Mouse (Mus musculus): ENCODE measurements around the gene Ggps1.

DNA sequence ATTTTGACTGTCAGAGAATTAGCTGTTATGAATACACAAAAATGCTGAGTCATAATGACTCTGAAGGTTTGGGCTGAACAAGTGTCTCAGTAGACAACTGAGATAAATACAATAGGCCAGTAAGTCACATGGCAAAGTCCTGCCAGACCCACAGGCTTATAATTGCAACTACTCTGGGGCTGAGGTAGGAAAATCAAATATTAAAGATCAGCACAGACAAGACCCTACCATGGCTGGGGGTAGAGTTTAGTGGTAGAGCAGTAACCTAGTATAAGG, 29.3 kb downstream of the Ggps1 start:
- TF ChIP-seq USF1 (IDR thresholded peaks at IDR 0.05; ENCODE audit: low read depth) (peak; percentile 76), POLR2AphosphoS2 (IDR thresholded peaks at IDR 0.05; ENCODE audit: insufficient read length, low read depth) (no peak), POLR2A (IDR thresholded peaks at IDR 0.05; ENCODE audit: insufficient read length, low read depth) (no peak), MAX (IDR thresholded peaks at IDR 0.05; ENCODE audit: low read depth) (no peak), TCF3 (IDR thresholded peaks at IDR 0.05; ENCODE audit: insufficient read length, low read depth) (no peak), TCF12 (IDR thresholded peaks at IDR 0.05; ENCODE audit: insufficient read depth, poor library complexity, severe bottlenecking) (no peak), CEBPB (IDR thresholded peaks at IDR 0.05; ENCODE audit: insufficient read depth, poor library complexity, severe bottlenecking) (no peak), MYOG (IDR thresholded peaks at IDR 0.05; ENCODE audit: control insufficient read depth in 1 of 3, insufficient read depth in 1 of 3, insufficient read length in 2 of 3, low read depth in 2 of 3) (no peak)
